Mouse (Mus musculus) thymus, adult 2 months (tissue): ENCODE results near the gene Glmp. TPM values are rescaled to one million over a fixed set of nuclear protein-coding genes. Genes with fewer than 3 reads are reported as not detected.
A peak's percentile ranks its signal among the peaks of the same experiment; 100 is the strongest.
"Not testable (repeated sequence)": the region's sequence is repeated elsewhere in the genome, so short reads cannot be mapped to it uniquely, and the experiment has no call there.

ENCODE experiments used
- DNase-seq: peaks from one replicate; pipeline ENCODE4 v3.0.0; 2021
- H3K27ac ChIP-seq: fragments of 200-500 bp; 2 replicates; pipeline ENCODE4 v1.5.1; 2012; ENCODE audit warnings: low read length, control low read depth; ENCODE audit not compliant: control insufficient read depth, insufficient read depth
- H3K27me3 ChIP-seq: fragments of 200-500 bp; 2 replicates; pipeline ENCODE4 v1.6.1; 2012; ENCODE audit warnings: mild to moderate bottlenecking, low read length, moderate library complexity, mixed read lengths; ENCODE audit not compliant: control insufficient read depth, insufficient read depth
- H3K36me3 ChIP-seq: fragments of 200-500 bp; 2 replicates; pipeline ENCODE4 v1.6.1; 2012; ENCODE audit warnings: mild to moderate bottlenecking, low read length, moderate library complexity; ENCODE audit not compliant: control insufficient read depth, insufficient read depth
- H3K4me1 ChIP-seq: fragments of 200-500 bp; replicated peaks from 2 replicates; pipeline ENCODE4 v1.6.1; 2012; ENCODE audit warnings: low read length; ENCODE audit not compliant: control insufficient read depth, insufficient read depth
- H3K4me3 ChIP-seq: fragments of 200-500 bp; 2 replicates; pipeline ENCODE4 v1.5.1; 2012; ENCODE audit warnings: mild to moderate bottlenecking, low read length, control low read depth, moderate library complexity; ENCODE audit not compliant: control insufficient read depth, insufficient read depth
- CTCF ChIP-seq: fragments of 200-500 bp; IDR thresholded peaks from 2 replicates; pipeline ENCODE4 v1.5.1; 2012; ENCODE audit warnings: mild to moderate bottlenecking, control low read depth, low read length, moderate library complexity, borderline replicate concordance; ENCODE audit not compliant: control insufficient read depth, poor library complexity, insufficient read depth; ENCODE audit errors: extremely low read depth
- POLR2A ChIP-seq: fragments of 200-500 bp; IDR thresholded peaks from 2 replicates; pipeline ENCODE4 v1.6.1; 2012; ENCODE audit warnings: mild to moderate bottlenecking, low read length, control low read depth, moderate library complexity; ENCODE audit not compliant: control insufficient read depth, poor library complexity, insufficient read depth; ENCODE audit errors: extremely low read depth
- WGBS: fragments of 180-500 bp; shearing (Covaris S2); methylation state at CpG from one replicate; pipeline ENCODE4 v1.1.7; 2018; 5-methylcytosine and 5-hydroxymethylcytosine counted together
- polyA plus RNA-seq: library from polyadenylated mRNA; depleted of rRNA; stranded (reverse); fragments of >200 nt; gene quantifications from 2 replicates; pipeline ENCODE4 v1.2.3, GENCODE M21; 2012

The Glmp gene
- polyA plus RNA-seq, 1 experiment = 237 TPM

DNA sequence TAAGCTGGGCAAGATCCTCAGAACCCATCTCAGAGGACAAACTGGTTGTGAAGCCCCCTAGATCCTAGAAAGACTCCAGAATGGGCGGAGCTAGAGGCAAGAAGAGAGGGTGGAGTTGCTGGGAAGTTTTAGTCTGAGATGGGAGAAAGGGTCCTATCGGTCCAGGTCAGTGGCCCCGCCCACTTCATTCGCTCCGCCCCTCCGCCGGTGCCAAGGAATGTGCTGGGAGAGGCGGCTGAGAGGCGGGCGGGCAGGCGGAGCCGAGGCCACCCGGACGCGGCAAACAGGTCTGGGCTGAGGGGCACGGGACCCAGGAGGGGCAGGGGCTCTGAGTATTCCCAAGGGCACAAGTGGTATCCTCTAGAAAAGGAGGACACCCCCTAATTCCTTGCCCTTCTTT lies 39.5 kb downstream of the Glmp start, which contains the start of gene Paqr6:
Paqr6 (plus strand) TSS at position 248 of the 400 bp plus-strand sequence.
- H3K27me3 ChIP-seq = no peaks in the 10 kb centered on the region
- no peak for DNase-seq
- 80% methylated on average over 16 of the region's 16 CpGs for WGBS
- H3K36me3 ChIP-seq = peaks cover 5% of the 10 kb centered on the region
- H3K4me3 ChIP-seq = no peak within 1 kb of the TSS
- H3K27ac ChIP-seq = no peak within 1 kb of the TSS
- TF ChIP-seq POLR2A (no peak), CTCF (no peak)
- peaks cover 27% of the 10 kb centered on the region for H3K4me1 ChIP-seq

DNA sequence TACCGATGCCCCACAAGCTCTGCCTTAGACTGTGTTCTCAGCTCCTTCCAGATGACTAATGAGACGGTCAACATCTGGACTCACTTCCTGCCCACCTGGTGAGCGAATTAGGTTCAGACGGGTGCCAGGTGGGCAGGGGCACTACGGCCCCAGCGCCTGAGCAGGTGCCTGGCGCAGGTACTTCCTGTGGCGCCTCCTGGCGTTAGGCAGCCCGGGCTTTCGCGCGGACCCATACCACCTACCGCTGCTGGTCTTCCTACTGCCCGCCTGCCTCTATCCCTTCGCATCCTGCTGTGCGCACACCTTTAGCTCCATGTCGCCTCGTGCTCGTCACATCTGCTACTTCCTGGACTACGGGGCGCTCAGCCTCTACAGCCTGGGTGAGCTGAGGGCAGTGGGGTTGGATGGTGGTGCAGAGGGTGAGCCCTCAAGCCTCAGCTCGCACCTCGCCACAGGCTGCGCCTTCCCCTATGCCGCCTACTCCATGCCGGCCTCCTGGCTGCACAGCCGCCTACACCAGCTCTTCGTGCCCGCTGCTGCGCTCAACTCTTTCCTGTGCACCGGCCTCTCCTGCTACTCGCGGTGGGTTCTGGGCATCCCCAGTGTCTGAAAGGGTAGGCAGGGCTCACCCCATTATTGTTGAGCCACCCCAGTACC lies 41.0 kb downstream of the Glmp start:
- Histone ChIP-seq H3K4me1 (peaks cover 22% of the 10 kb centered on the region), H3K36me3 (no peaks in the 10 kb centered on the region; the same call in 1 of the 2 replicates), H3K27me3 (no peaks in the 10 kb centered on the region), H3K4me3 (no peak overlapping the region), H3K27ac (no peak overlapping the region)
- WGBS = 56% methylated on average over 34 of the region's 34 CpGs
- TF ChIP-seq POLR2A (no peak), CTCF (0 out of 2 replicates have a peak, but pooled peaks have one; percentile 16)
- no peak for DNase-seq

DNA sequence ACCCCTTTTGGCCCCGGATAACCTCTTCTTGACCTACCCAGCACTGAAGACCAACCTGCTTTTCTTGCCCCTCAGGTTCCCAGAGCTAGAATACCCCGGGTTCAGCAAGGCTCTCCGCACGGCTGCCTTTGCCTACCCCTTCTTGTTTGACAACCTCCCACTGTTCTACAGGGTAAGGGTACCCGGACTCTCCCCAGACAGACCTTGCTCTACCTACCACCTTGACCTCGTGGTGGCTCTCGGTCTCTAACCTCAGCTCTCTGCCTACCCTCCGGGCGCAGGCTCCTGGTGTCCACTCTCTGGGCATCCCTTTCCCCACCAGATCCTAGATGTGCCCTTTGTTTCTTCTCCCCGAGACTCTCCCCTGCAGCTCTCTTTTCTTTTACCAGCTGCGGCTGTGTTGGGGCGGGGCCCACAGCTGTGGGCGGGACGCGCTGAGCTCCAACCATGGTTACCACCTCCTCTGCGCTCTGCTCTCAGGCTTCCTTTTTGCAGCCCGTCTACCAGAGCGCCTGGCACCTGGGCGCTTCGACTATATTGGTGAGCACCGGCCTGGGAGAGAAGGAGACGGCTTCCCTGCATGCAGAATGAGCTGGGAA lies 42.1 kb downstream of the Glmp start:
- WGBS = 7% methylated on average over 22 of the region's 22 CpGs
- Histone ChIP-seq H3K4me3 (peak overlapping the region; percentile 52), H3K4me1 (peaks cover 12% of the 10 kb centered on the region), H3K27ac (peak overlapping the region; percentile 76; the same call in 1 of the 2 replicates)
- not testable (repeated sequence) for H3K36me3 ChIP-seq, H3K27me3 ChIP-seq
- DNase-seq = peak; percentile 78
- TF ChIP-seq POLR2A = 0 out of 2 replicates have a peak, but pooled peaks have one; percentile 22

GRCm38 (mm10) chr3:88367517-88367916 lies 42.7 kb downstream of the Glmp start:
- H3K4me3 ChIP-seq, H3K36me3 ChIP-seq, DNase-seq, H3K27ac ChIP-seq, H3K27me3 ChIP-seq: not testable (repeated sequence)
- peaks cover 12% of the 10 kb centered on the region for H3K4me1 ChIP-seq
- WGBS = 81% methylated on average over 3 of the region's 7 CpGs

DNA sequence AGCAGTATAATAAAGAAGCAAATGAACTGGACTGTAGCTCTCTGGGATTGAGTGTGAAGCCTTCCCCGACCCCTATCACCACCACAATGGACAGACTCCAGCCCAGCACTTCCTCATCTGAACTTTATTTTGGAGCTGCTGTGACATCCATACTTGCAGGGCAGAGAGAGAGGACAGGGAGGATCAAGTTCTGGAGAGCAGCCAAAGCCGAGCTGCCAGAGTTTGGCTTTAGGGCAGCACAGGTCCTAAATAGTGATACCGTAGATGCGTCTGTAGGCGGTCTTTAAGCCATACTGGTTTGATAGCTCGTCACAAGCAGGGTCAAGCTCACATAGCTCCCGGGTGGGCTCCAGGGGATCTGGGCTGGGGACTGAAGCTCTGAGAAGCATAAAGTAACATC lies 43.7 kb downstream of the Glmp start:
- 96% methylated on average over 7 of the region's 7 CpGs for WGBS
- H3K27ac ChIP-seq, H3K36me3 ChIP-seq, H3K27me3 ChIP-seq, DNase-seq, H3K4me3 ChIP-seq: not testable (repeated sequence)
- peaks cover 12% of the 10 kb centered on the region for H3K4me1 ChIP-seq

DNA sequence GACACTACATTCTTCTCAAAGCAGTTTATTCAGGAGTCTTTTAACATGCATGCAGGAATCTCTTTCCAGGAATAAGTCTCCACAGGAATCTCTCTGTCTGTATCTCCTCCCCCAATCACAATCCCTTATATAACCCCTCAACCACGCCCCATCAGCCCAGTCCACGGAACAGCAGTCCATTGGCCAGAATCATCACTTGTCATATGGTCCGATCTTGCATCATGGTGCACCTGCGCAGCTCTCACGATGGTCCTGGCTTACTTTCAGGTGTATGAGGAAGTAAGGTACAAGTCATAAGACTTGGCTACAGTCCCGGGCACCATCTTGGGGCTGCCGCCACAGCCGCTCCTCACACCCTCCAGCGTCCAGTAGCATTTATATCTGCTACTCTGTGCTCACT lies 47.8 kb downstream of the Glmp start, which contains the start of gene Bglap3:
Bglap3 (minus strand) TSS at position 101 of the 400 bp plus-strand sequence.
- WGBS = 93% methylated on average over 9 of the region's 9 CpGs
- H3K4me3 ChIP-seq, DNase-seq, H3K27ac ChIP-seq, H3K36me3 ChIP-seq, H3K27me3 ChIP-seq: not testable (repeated sequence)
- peaks cover 12% of the 10 kb centered on the region for H3K4me1 ChIP-seq

GRCm38 (mm10) chr3:88375750-88376626 lies 51.2 kb downstream of the Glmp start:
- Histone ChIP-seq H3K27ac (peak overlapping the region; percentile 8; the same call in 1 of the 2 replicates), H3K4me1 (peaks cover 12% of the 10 kb centered on the region)
- H3K27me3 ChIP-seq, H3K36me3 ChIP-seq, H3K4me3 ChIP-seq: not testable (repeated sequence)
- WGBS = 12% methylated on average over 19 of the region's 19 CpGs
- peak; percentile 49 for DNase-seq

GRCm38 (mm10) chr3:88376644-88377043 lies 51.8 kb downstream of the Glmp start:
- H3K4me3 ChIP-seq, H3K27me3 ChIP-seq, DNase-seq, H3K27ac ChIP-seq, H3K36me3 ChIP-seq: not testable (repeated sequence)
- 73% methylated on average over 7 of the region's 7 CpGs for WGBS
- H3K4me1 ChIP-seq = peaks cover 16% of the 10 kb centered on the region

DNA sequence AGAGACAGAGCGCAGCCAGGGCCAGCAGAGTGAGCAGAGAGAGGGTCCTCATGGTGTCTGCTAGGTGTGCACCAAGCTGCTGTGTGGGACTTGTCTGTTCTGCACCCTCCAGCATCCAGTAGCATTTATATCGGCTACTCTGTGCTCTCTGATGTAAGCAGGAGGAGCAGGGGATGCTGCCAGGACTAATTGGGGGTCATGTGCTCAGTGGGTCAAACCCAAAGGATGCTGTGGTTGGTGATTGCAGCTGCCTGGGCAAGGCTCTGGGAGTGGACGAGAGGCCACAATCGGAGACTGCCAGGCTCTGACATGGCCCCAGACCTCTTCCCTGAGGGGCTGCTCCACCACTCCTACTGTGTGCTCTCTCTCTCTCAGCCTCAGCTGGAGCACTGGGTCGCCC lies 53.8 kb downstream of the Glmp start, which contains the start of gene Bglap2:
Bglap2 (minus strand) TSS at position 101 of the 400 bp plus-strand sequence.
- H3K36me3 ChIP-seq, H3K27ac ChIP-seq, H3K27me3 ChIP-seq, H3K4me3 ChIP-seq, DNase-seq: not testable (repeated sequence)
- H3K4me1 ChIP-seq = peaks cover 18% of the 10 kb centered on the region
- 92% methylated on average over 5 of the region's 5 CpGs for WGBS
